ENCODE assay signal across 8 mouse cellular contexts in the genomic region with DNA sequence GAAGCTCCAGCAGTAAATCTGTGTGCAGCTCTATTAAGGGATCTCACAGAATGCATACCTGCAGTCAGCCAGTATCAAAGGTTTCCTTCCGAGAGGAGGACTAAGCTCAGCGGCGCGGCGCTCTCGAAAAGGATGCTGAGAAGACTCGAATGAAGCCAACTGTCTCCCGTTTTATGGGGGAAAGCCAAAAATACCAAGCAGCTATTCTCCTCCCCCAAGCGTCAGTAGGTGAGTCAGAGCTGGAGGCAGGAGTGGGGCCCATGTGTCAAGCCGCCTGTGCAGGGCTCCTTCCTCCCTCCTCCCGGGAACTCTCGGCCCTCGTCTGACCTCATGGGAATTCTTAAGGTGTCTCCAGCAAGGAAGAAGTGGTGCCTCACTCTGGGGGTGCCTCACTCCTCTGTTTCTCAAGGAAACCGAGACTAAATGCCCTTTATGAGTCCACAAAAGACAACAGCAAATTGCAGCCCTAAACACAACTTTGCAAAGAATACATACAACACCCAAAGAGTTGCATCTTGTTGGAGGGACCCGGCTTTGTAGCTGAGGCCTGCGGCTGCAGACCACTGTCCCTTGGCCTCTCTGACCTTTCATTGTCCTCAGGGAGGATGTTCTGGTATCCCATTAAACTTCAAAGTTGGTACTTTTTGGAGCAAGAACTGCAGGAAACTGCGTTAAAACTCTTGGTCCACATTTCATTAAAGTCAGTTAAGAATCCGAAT. TPM values are rescaled to one million over a fixed set of nuclear protein-coding genes. Genes with fewer than 3 reads are reported as not detected.
DNase-seq lines count a peak whose midpoint lies in the region; ATAC-seq and TF ChIP-seq lines count a peak whose summit lies in the region.

No protein-coding gene starts in this region.

- WGBS in liver, embryonic 11.5 days = 15% methylated on average over 18 of the region's 18 CpGs
- WGBS in embryonic facial prominence, embryonic 11.5 days = 6% methylated on average over 18 of the region's 18 CpGs
- WGBS in heart, postnatal 0 days = 19% methylated on average over 18 of the region's 18 CpGs
- WGBS in stomach, embryonic 14.5 days = 9% methylated on average over 18 of the region's 18 CpGs

- no peak for TF ChIP-seq EP300 in heart, postnatal 0 days (IDR thresholded peaks at IDR 0.05; ENCODE audit: low read depth)

- no peaks in the 10 kb centered on the region for H3K9me3 ChIP-seq in liver, embryonic 11.5 days (ENCODE audit: control insufficient read depth, low read length)
- no peaks in the 10 kb centered on the region for H3K9me3 ChIP-seq in embryonic facial prominence, embryonic 11.5 days (replicated peaks; ENCODE audit: control insufficient read depth, low read length)
- H3K9me3 ChIP-seq in heart, postnatal 0 days (replicated peaks; ENCODE audit: control insufficient read depth, low read length) = no peaks in the 10 kb centered on the region
- no peaks in the 10 kb centered on the region for H3K9me3 ChIP-seq in stomach, embryonic 14.5 days (ENCODE audit: control insufficient read depth, low read depth, low read length)

- TF ChIP-seq CTCF in heart, postnatal 0 days (IDR thresholded peaks at IDR 0.05; ENCODE audit: low read depth) = no peak

- no peak overlapping the region; the same call in 1 of the 2 replicates for H3K9ac ChIP-seq in liver, embryonic 11.5 days (ENCODE audit: low read depth, low read length)
- H3K9ac ChIP-seq in embryonic facial prominence, embryonic 11.5 days (replicated peaks; ENCODE audit: low read length) = no peak overlapping the region
- no peak overlapping the region for H3K9ac ChIP-seq in heart, postnatal 0 days (replicated peaks; ENCODE audit: low read depth, low read length)
- no peak overlapping the region for H3K9ac ChIP-seq in stomach, embryonic 14.5 days (replicated peaks; ENCODE audit: low read depth, low read length)

- DNase-seq in liver, embryonic 11.5 days (ENCODE audit: low spot score) = no peak
- DNase-seq in liver = no peak
- DNase-seq in adipocyte (ENCODE audit: low spot score) = peak; percentile 26
- peak; percentile 32 for DNase-seq in embryonic facial prominence, embryonic 11.5 days (ENCODE audit: low spot score)
- DNase-seq in heart, postnatal 0 days (ENCODE audit: low spot score) = peak; percentile 44
- peak; percentile 48 to 59 for DNase-seq in kidney, postnatal 4 days
- DNase-seq in lung, postnatal 36 days = peak; percentile 68

- peaks cover 5% of the 10 kb centered on the region; the same call in 1 of the 2 replicates for H3K4me1 ChIP-seq in liver, embryonic 11.5 days (replicated peaks; ENCODE audit: control insufficient read depth, insufficient read depth, low read length)
- no peaks in the 10 kb centered on the region for H3K4me1 ChIP-seq in embryonic facial prominence, embryonic 11.5 days (ENCODE audit: control insufficient read depth, insufficient read depth, low read length)
- peaks cover 16% of the 10 kb centered on the region; the same call in 1 of the 2 replicates for H3K4me1 ChIP-seq in heart, postnatal 0 days (ENCODE audit: control insufficient read depth, insufficient read depth)
- H3K4me1 ChIP-seq in stomach, embryonic 14.5 days (ENCODE audit: control insufficient read depth, insufficient read depth, low read length) = 0 out of 2 replicates have a peak, but pooled peaks cover 6% of the 10 kb centered on the region

- no peaks in the 10 kb centered on the region for H3K36me3 ChIP-seq in liver, embryonic 11.5 days (ENCODE audit: control insufficient read depth, insufficient read depth, low read length)
- no peaks in the 10 kb centered on the region for H3K36me3 ChIP-seq in embryonic facial prominence, embryonic 11.5 days (replicated peaks; ENCODE audit: control insufficient read depth, insufficient read depth, low read depth, low read length)
- H3K36me3 ChIP-seq in heart, postnatal 0 days (replicated peaks; ENCODE audit: control insufficient read depth, insufficient read depth, low read length) = no peaks in the 10 kb centered on the region
- H3K36me3 ChIP-seq in stomach, embryonic 14.5 days (ENCODE audit: control insufficient read depth, insufficient read depth, low read length) = no peaks in the 10 kb centered on the region

- no peak overlapping the region; the same call in 1 of the 2 replicates for H3K4me3 ChIP-seq in liver, embryonic 11.5 days (ENCODE audit: low read depth, low read length)
- peak overlapping the region; percentile 66 for H3K4me3 ChIP-seq in embryonic facial prominence, embryonic 11.5 days (ENCODE audit: low read depth, low read length)
- H3K4me3 ChIP-seq in heart, postnatal 0 days (ENCODE audit: low read depth, low read length) = peak overlapping the region; percentile 64
- peak overlapping the region; percentile 56 for H3K4me3 ChIP-seq in stomach, embryonic 14.5 days (ENCODE audit: low read depth, low read length)

- H3K27ac ChIP-seq in liver, embryonic 11.5 days (ENCODE audit: low read depth, low read length) = no peak overlapping the region
- H3K27ac ChIP-seq in embryonic facial prominence, embryonic 11.5 days (replicated peaks; ENCODE audit: low read depth, low read length) = no peak overlapping the region
- H3K27ac ChIP-seq in heart, postnatal 0 days (ENCODE audit: low read depth) = no peak overlapping the region
- no peak overlapping the region for H3K27ac ChIP-seq in stomach, embryonic 14.5 days (ENCODE audit: low read length)

- H3K4me2 ChIP-seq in liver, embryonic 11.5 days = peak overlapping the region; percentile 80
- H3K4me2 ChIP-seq in embryonic facial prominence, embryonic 11.5 days (ENCODE audit: low read depth, low read length) = peak overlapping the region; percentile 92; the same call in 1 of the 2 replicates
- peak overlapping the region; percentile 96; the same call in 1 of the 2 replicates for H3K4me2 ChIP-seq in heart, postnatal 0 days (ENCODE audit: low read depth, low read length)
- H3K4me2 ChIP-seq in stomach, embryonic 14.5 days (replicated peaks; ENCODE audit: low read depth, low read length) = peak overlapping the region; percentile 69

- ATAC-seq in liver, embryonic 11.5 days (replicated peaks; ENCODE audit: low FRiP score) = no peak
- ATAC-seq in embryonic facial prominence, embryonic 11.5 days (replicated peaks; ENCODE audit: insufficient number of reproducible peaks, low FRiP score, low TSS enrichment, low read depth) = no peak
- ATAC-seq in heart, postnatal 0 days (ENCODE audit: insufficient read depth, low read depth) = no peak
- no peak for ATAC-seq in stomach, embryonic 14.5 days (ENCODE audit: insufficient number of reproducible peaks, insufficient read depth, low FRiP score, low read depth)

- H3K27me3 ChIP-seq in liver, embryonic 11.5 days (replicated peaks; ENCODE audit: control insufficient read depth, insufficient read depth, low read length) = peaks cover 45% of the 10 kb centered on the region
- H3K27me3 ChIP-seq in embryonic facial prominence, embryonic 11.5 days (ENCODE audit: control insufficient read depth, insufficient read depth, low read length) = peaks cover 6% of the 10 kb centered on the region; the same call in 1 of the 2 replicates
- peaks cover 37% of the 10 kb centered on the region for H3K27me3 ChIP-seq in heart, postnatal 0 days (ENCODE audit: control insufficient read depth, insufficient read depth, low read length)
- H3K27me3 ChIP-seq in stomach, embryonic 14.5 days (ENCODE audit: control insufficient read depth, insufficient read depth, low read length) = no peaks in the 10 kb centered on the region

RNA-seq across cellular contexts. Expression of a gene that starts 2.0 kb away (rescaled TPM):
- 1.7 and 2.2 TPM in 2 replicates for polyA plus RNA-seq in liver, embryonic 11.5 days (2014; fragmentation: Nextera tagmentation; extraction: Ambion mirVana)
- polyA plus RNA-seq in embryonic facial prominence, embryonic 11.5 days (2014; fragmentation: Nextera tagmentation; extraction: Ambion mirVana) = 12.2 and 13.8 TPM in 2 replicates
- total RNA-seq in heart, postnatal 0 days (2014; rRNA removed; ENCODE audit: low replicate concordance) = 1.3 and 8.2 TPM in 2 replicates
- 1.4 and 2.4 TPM in 2 replicates for polyA plus RNA-seq in heart, postnatal 0 days (2015; fragmentation: Nextera tagmentation; extraction: Ambion mirVana)
- polyA plus RNA-seq in stomach, embryonic 14.5 days (2014; fragmentation: Nextera tagmentation; extraction: Ambion mirVana) = 21.9 and 24.0 TPM in 2 replicates

Comparison
In these comparisons a context has a peak if more than half of its experiments do, and no peak if none do; other contexts are left out.
1. DNase-seq: peak in adipocyte (single experiment), embryonic facial prominence, embryonic 11.5 days (single experiment), heart, postnatal 0 days (single experiment), kidney, postnatal 4 days (2 of 2) and lung, postnatal 36 days (single experiment); none in liver, embryonic 11.5 days (single experiment) and liver (single experiment).
2. Peak in every context shown above with its lines, with median percentiles within 50 percentile points of each other: H3K4me2 ChIP-seq.